Mouse (Mus musculus) E14TG2a.4 (cell line): ENCODE results near the gene Slc12a7.

Experiments used
- CTCF ChIP-seq: conservative IDR thresholded peaks from 2 replicates; pipeline ENCODE4 v1.5.1; 2014; ENCODE audit warnings: low read length
- POU5F1 ChIP-seq: IDR thresholded peaks from 2 replicates; pipeline ENCODE4 v1.6.1; 2014; ENCODE audit warnings: low read length, borderline replicate concordance

DNA sequence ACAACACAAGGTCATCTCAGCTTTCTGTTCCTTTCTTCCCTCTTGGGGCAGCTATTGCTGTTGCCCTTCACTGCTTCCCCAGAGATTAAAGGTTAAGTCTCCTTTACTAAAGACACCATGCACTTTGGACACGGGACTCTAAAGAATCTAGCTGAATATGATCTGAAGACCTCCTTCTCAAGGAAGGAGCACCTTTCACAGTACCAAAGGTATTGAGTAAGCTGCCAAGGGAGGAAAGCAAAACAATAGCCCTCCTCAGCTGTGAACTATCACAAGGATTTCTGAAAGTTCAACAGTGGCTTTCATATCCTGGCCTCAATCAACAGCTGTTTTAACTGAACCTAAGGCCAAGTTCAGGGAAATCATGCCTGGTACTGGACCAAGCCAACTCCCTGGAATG lies 48.5 kb upstream of the Slc12a7 start:
- TF ChIP-seq CTCF: no peak
- no peak for TF ChIP-seq POU5F1
